Mouse (Mus musculus): ENCODE measurements at regions not wholly inside any gene's neighbourhood (a gene's known extent, or its start where the extent isn't known, plus 50 kb on each side); places are given as distances from the start of the nearest gene placed in this dataset.

DNA sequence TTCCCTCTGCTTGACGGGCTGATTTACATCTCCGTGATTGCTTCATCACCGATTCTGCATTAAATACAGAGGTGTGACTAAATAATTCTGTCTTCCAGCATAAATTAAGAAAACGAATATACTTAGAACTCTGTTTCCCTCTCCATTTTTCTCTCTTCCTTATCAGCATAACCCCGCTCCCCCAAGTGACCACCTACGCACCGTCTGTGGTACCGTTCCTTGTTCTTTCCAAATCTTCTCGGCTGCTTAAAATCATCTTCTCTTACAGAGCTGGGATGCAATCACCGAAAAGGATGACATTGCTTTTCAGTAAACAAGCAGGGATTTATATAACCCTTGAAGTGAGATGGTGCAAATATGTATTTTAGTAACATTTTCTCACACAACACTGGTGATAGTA is 224.3 kb upstream of the Sel1l start:
- Histone ChIP-seq H3K9me3 (no peaks in the 10 kb centered on the region), H3K4me3 (no peak overlapping the region), H3K36me3 (replicated peaks) (no peaks in the 10 kb centered on the region), H3K27me3 (replicated peaks; ENCODE audit: low read depth, poor library complexity, severe bottlenecking) (no peaks in the 10 kb centered on the region), H3K27ac (replicated peaks) (no peak overlapping the region), H3K4me1 (no peaks in the 10 kb centered on the region)
- 91% methylated on average over 10 of the region's 10 CpGs for WGBS
- DNase-seq (ENCODE audit: low spot score) = no peak

DNA sequence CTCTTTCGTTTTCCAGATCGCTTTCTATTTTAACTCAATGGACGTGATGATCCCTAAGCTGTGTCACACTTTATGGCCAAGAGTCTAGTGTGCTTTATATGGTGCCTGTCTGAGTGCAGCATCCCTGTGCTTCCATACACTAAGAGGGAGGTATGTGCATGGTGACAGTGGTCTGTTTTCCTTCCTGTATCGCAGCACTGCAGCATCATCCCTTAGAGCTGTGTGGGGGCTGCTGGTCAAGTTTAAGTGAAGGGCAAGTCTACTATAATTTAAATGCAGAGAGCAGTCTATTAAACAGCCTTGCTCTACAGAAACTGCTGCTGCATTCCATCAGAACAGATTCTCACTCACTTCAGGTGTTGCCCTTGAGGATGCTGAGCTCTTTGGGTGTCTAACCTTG is 213.8 kb upstream of the Sel1l start:
- Histone ChIP-seq H3K36me3 (replicated peaks) (no peaks in the 10 kb centered on the region), H3K27me3 (replicated peaks; ENCODE audit: low read depth, poor library complexity, severe bottlenecking) (no peaks in the 10 kb centered on the region), H3K9me3 (no peaks in the 10 kb centered on the region), H3K4me3 (no peak overlapping the region), H3K27ac (replicated peaks) (no peak overlapping the region), H3K4me1 (no peaks in the 10 kb centered on the region)
- no peak for DNase-seq (ENCODE audit: low spot score)
- 85% methylated on average over 4 of the region's 4 CpGs for WGBS

DNA sequence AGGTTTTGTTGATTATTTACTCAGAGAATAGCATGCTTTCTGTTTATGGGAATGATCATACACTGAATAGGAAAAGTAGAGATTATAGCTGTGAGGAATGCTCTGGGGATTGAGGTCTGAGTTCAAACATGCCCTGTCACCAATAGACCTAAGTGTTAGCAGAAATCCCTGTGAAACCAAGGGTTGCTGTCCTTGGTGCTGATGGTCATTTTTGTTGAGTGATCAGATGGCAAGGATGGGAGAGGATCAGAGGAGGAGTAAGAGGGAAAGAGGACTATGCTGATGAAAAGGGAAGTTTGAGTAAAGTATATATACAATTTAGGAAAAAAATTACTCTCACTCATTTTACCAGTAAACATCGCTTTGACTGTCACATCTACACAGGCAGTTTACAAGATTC is 191.5 kb upstream of the Sel1l start:
- Histone ChIP-seq H3K4me1 (no peaks in the 10 kb centered on the region), H3K4me3 (no peak overlapping the region), H3K27ac (replicated peaks) (no peak overlapping the region), H3K27me3 (replicated peaks; ENCODE audit: low read depth, poor library complexity, severe bottlenecking) (no peaks in the 10 kb centered on the region), H3K9me3 (no peaks in the 10 kb centered on the region), H3K36me3 (replicated peaks) (no peaks in the 10 kb centered on the region)
- DNase-seq (ENCODE audit: low spot score) = peak; percentile 63
- 69% methylated on average over 1 of the region's 1 CpGs for WGBS

DNA sequence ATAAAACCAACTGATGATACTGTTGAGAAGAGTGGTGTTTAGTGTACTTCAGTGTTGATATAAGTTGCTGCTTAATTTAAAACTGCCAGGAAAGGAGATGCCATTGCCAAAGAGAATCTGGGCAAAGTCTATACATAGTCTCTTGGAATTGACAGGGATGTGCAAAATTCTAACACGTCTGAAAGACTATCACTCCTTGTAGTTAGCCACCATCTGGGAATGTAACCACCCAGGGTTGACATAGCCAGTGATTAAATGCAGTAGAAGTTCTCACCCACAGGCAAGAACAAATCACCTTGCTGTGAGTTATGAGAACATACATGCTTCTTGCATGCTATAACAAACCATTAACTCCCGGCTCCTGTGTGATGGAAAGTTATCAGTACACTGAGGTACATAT is 180.2 kb upstream of the Sel1l start:
- no peaks in the 10 kb centered on the region for H3K36me3 ChIP-seq (replicated peaks)
- H3K27ac ChIP-seq (replicated peaks) = no peak overlapping the region
- no peaks in the 10 kb centered on the region for H3K27me3 ChIP-seq (replicated peaks; ENCODE audit: low read depth, poor library complexity, severe bottlenecking)
- WGBS = 86% methylated on average over 2 of the region's 2 CpGs
- H3K4me3 ChIP-seq = no peak overlapping the region
- no peak for DNase-seq (ENCODE audit: low spot score)
- no peaks in the 10 kb centered on the region for H3K4me1 ChIP-seq
- no peaks in the 10 kb centered on the region for H3K9me3 ChIP-seq

DNA sequence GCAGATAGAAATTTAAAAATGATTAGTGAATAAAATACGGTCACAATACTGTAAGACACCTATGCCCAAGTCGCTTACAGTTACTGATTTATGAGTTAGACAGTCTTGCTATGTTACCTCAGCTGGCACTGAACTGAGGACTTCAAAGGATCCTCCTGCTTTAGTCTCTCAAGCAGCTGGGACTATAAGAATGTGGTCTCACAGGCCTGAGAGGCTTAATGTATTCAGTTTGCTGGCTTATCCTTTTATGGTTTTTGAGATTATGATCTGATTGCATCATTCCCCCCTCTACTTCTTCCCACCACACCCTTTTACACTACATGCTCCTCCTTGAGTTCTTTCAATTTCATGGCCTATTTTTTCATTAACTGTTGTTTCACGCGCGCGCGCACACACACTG is 179.4 kb upstream of the Sel1l start:
- H3K9me3 ChIP-seq = no peaks in the 10 kb centered on the region
- no peaks in the 10 kb centered on the region for H3K27me3 ChIP-seq (replicated peaks; ENCODE audit: low read depth, poor library complexity, severe bottlenecking)
- DNase-seq (ENCODE audit: low spot score) = no peak
- H3K27ac ChIP-seq (replicated peaks) = no peak overlapping the region
- WGBS = 96% methylated on average over 7 of the region's 7 CpGs
- H3K36me3 ChIP-seq (replicated peaks) = no peaks in the 10 kb centered on the region
- no peaks in the 10 kb centered on the region for H3K4me1 ChIP-seq
- H3K4me3 ChIP-seq = no peak overlapping the region

DNA sequence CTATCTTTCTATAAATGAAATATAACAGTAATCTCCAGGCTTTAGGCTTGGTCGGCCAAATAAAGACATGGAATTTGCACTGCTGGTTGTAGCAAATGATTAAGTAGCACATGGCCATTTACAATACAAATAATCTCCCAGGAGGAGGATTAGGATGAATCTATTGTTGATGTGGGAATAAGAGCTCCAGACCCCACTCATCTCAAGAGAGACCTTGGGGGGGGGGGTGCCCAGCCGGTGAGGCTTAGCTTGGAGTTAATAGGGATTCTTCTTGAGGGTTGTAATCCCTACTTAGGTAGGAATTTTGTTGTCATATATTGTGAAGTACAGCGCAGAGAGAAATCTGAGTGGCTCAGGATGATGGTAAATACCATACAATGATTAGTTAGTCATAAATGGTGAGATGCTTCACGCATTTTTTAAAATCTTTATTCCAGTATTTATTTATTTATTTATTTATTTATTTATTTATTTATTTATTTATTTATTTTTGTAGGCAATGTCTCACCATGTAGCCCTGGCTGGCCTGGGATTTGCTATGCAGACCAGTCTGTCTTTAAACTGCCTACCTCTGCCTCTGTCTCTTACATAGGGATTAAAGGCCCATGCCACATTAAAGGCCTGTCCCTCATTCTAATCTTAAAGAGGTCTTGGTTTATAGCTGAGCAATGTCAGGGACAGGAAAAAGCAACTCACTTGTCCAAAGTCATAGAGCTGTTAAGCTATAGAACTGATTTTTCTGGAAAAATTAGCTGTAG is 175.7 kb upstream of the Sel1l start:
- 81% methylated on average over 4 of the region's 4 CpGs for WGBS

DNA sequence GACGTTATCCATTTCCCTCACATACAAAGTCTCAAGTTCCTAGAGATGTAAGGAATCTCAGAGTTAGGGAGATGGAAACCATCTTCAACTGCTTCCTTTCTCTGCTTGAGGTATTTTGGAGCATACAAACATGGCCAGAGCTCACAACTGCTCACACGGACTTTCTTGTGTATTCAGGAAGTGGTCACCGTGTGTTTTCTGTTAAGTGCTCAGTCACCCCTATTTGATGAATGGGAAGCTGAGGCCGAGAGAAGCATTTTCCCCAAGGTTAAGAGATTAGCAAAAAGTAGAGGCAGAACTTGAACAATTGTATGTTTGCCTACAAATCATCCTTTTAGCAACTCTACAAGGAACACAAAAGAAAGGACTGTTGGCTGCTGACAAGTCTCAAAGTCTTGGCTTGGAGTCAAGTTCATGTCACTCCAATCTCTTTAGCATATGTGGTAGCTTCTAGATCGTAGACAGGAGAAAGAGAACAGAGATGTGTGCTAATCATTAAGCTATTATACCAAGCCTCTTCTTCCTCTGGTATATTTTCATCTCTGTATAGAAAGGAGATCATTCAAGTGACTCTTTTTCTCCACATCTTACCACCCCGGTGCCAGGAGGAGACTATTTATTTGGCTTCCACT is 170.8 kb upstream of the Sel1l start:
- no peaks in the 10 kb centered on the region for H3K36me3 ChIP-seq (replicated peaks)
- 61% methylated on average over 6 of the region's 6 CpGs for WGBS
- no peak overlapping the region for H3K4me3 ChIP-seq
- no peaks in the 10 kb centered on the region for H3K4me1 ChIP-seq
- no peaks in the 10 kb centered on the region for H3K27me3 ChIP-seq (replicated peaks; ENCODE audit: low read depth, poor library complexity, severe bottlenecking)
- H3K27ac ChIP-seq (replicated peaks) = no peak overlapping the region
- no peak for DNase-seq (ENCODE audit: low spot score)
- no peaks in the 10 kb centered on the region for H3K9me3 ChIP-seq

More for the DNA sequence above, 175.7 kb upstream of the Sel1l start:
- Histone ChIP-seq H3K4me1 (no peaks in the 10 kb centered on the region), H3K27me3 (replicated peaks; ENCODE audit: low read depth, poor library complexity, severe bottlenecking) (no peaks in the 10 kb centered on the region), H3K9me3 (no peaks in the 10 kb centered on the region), H3K4me3 (no peak overlapping the region), H3K36me3 (replicated peaks) (no peaks in the 10 kb centered on the region), H3K27ac (replicated peaks) (no peak overlapping the region)
- DNase-seq (ENCODE audit: low spot score) = no peak

DNA sequence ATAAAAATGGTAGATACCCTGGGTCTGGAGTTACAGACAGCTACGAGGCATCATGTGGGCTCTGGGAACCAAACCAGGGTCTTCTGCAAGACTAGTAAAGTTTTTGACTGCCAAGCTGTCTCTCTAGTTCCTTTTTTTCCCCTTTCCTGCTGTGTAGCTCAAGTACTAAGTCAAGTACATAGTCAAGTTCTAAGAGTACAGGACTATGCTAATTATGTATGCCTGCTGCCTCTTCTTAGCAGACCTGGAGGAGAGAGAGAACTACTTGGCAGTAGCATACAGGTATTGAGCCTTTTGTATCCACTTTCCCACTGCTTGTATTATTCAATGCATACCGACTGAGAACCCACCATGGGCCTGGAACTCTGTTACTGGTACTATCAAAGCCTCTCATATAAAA is 166.4 kb upstream of the Sel1l start:
- Histone ChIP-seq H3K27ac (replicated peaks) (no peak overlapping the region), H3K27me3 (replicated peaks; ENCODE audit: low read depth, poor library complexity, severe bottlenecking) (no peaks in the 10 kb centered on the region), H3K4me1 (no peaks in the 10 kb centered on the region), H3K9me3 (no peaks in the 10 kb centered on the region), H3K4me3 (no peak overlapping the region), H3K36me3 (replicated peaks) (no peaks in the 10 kb centered on the region)
- WGBS = 90% methylated on average over 2 of the region's 2 CpGs
- DNase-seq (ENCODE audit: low spot score) = no peak

DNA sequence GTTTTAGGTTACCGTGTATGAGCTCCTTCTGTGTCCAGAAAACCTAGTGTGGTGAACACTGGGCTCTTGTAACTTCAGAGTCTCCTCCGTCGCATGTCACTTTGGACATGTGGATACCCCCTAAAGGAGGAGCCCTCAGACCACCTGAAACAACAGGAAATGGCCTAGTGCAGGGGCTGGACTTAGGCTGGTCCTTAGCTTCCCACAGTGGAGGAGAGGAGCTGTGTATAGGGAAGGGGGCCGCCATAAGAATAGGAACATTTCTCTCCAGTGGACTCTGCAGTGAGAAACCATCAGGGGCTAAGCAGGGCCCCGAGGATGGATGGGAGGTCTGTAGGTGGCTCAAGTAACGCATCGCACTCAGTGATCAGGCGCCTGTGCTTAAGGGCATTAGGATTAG is 165.0 kb upstream of the Sel1l start:
- 54% methylated on average over 8 of the region's 8 CpGs for WGBS
- peak; percentile 37 for DNase-seq (ENCODE audit: low spot score)

DNA sequence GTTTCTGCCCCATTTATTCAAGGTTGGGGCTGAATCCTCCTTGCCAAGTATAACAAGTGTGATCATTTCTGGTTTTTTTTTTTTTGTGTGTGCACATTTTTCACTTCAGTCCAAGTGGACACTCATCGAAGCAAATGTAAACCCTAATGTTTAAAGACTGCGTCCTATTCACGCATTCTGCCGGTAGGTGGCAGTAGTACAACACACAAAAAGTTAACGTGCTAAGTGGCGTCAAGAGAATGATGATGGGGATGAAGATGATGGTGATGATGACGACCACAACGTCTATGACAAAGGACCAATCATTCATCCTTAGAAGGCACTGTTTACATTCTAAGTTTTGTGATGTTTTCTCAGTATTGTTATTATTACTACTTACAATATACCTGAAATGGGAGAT is 164.3 kb upstream of the Sel1l start:
- peak; percentile 57 for DNase-seq (ENCODE audit: low spot score)
- Histone ChIP-seq H3K36me3 (replicated peaks) (no peaks in the 10 kb centered on the region), H3K27ac (replicated peaks) (no peak overlapping the region), H3K9me3 (no peaks in the 10 kb centered on the region), H3K4me1 (no peaks in the 10 kb centered on the region), H3K4me3 (no peak overlapping the region), H3K27me3 (replicated peaks; ENCODE audit: low read depth, poor library complexity, severe bottlenecking) (no peaks in the 10 kb centered on the region)
- 13% methylated on average over 8 of the region's 8 CpGs for WGBS

More for the DNA sequence above, 165.0 kb upstream of the Sel1l start:
- Histone ChIP-seq H3K4me3 (no peak overlapping the region), H3K27ac (replicated peaks) (no peak overlapping the region), H3K36me3 (replicated peaks) (no peaks in the 10 kb centered on the region), H3K27me3 (replicated peaks; ENCODE audit: low read depth, poor library complexity, severe bottlenecking) (no peaks in the 10 kb centered on the region), H3K9me3 (no peaks in the 10 kb centered on the region), H3K4me1 (no peaks in the 10 kb centered on the region)

DNA sequence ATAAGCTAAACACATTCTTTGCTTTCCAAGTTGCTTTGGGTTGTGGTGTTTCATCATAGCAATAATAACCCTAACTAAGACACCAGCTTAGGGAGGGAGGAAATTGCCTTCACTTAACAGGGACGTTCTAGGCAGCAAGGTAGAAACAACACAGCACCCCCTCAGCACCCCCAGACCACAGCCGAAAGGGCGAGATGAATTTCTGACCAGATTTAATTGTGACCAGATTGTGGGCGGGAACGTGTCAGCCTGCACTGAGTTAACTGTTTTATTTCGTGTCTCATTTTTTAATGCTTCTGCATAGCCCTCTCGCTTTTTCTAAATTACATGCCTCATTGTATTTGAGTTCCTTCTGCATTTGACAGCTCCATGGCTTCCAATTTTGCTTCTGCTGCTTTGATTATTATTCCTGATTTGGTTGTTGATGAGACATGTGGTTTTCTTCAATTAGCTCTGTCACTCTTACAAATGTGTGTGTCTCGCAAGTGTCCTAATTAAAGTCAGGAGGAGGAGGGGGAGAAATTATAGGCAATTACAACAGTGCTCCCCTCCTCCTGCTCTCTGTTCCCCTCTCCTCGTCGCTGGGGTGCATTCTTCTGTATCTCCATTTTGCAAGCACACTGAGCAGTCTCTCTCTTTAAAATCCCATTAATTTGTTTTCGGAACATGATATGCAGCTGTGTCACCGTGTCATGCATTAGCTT is 155.6 kb upstream of the Sel1l start:
- WGBS = 36% methylated on average over 12 of the region's 12 CpGs
- Histone ChIP-seq H3K27me3 (replicated peaks; ENCODE audit: low read depth, poor library complexity, severe bottlenecking) (no peaks in the 10 kb centered on the region), H3K4me1 (peaks cover 9% of the 10 kb centered on the region), H3K36me3 (replicated peaks) (no peaks in the 10 kb centered on the region), H3K9me3 (no peaks in the 10 kb centered on the region), H3K27ac (replicated peaks) (no peak overlapping the region), H3K4me3 (no peak overlapping the region)
- DNase-seq (ENCODE audit: low spot score) = peak; percentile 23

DNA sequence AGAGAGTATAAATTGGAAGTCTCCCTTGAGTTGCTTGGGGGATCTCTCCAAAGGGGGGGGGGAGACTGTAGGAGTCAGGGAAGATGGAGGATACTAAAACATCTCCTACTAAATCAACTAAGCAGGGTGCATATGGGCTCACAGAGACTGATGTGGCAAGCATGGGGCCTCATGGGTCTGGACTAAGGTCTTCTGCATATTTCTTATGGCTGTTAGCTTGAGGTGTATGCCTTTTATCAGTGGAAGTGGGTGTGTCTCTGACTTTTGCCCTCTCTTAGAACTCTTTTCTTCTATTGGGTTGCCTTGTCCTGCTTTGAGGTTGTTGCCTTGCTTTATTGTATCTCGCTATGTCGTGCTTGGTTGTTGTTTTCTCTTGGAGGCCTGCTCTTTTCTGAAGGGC is 150.1 kb upstream of the Sel1l start:
- no peak overlapping the region for H3K27ac ChIP-seq (replicated peaks)
- 92% methylated on average over 2 of the region's 2 CpGs for WGBS
- H3K9me3 ChIP-seq = no peaks in the 10 kb centered on the region
- H3K4me3 ChIP-seq = no peak overlapping the region
- no peaks in the 10 kb centered on the region for H3K36me3 ChIP-seq (replicated peaks)
- DNase-seq (ENCODE audit: low spot score) = no peak
- H3K27me3 ChIP-seq (replicated peaks; ENCODE audit: low read depth, poor library complexity, severe bottlenecking) = no peaks in the 10 kb centered on the region
- H3K4me1 ChIP-seq = no peaks in the 10 kb centered on the region

DNA sequence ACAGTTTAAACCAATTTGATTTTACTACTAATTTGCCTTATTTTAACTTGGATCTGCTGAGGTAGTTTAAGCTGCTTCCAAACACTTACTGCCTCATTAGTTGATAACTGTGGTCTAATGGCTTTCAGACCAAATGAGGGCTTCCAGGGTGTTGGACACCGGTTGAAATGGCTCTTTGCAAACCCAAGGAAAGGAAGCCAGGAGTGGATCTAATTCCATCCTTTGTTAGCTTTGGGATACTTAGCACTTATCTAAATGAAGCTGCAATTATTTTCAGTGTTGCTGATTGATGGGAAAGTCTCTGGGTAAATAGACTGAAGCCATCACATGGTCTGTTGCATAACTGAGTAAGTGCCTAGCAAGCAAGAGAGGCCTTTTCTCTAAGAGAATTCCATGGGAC is 148.4 kb upstream of the Sel1l start:
- H3K4me3 ChIP-seq = no peak overlapping the region
- peaks cover 9% of the 10 kb centered on the region; the same call in 1 of the 2 replicates for H3K4me1 ChIP-seq
- WGBS = 51% methylated on average over 1 of the region's 1 CpGs
- no peak overlapping the region for H3K27ac ChIP-seq (replicated peaks)
- no peaks in the 10 kb centered on the region for H3K36me3 ChIP-seq (replicated peaks)
- no peaks in the 10 kb centered on the region for H3K9me3 ChIP-seq
- H3K27me3 ChIP-seq (replicated peaks; ENCODE audit: low read depth, poor library complexity, severe bottlenecking) = no peaks in the 10 kb centered on the region
- DNase-seq (ENCODE audit: low spot score) = no peak

All from embryonic facial prominence, embryonic 10.5 days (tissue).